Mouse (Mus musculus) G1E (cell line): Measurements from ENCODE around the gene Plekho1.
"Not testable (repeated sequence)": the region's sequence is repeated elsewhere in the genome, so short reads cannot be mapped to it uniquely, and the experiment has no call there.

Experiments used
- CTCF ChIP-seq: IDR thresholded peaks from 2 replicates; pipeline ENCODE4 v1.5.1; 2012; ENCODE audit warnings: low read depth, low read length, inconsistent platforms, mixed read lengths
- GATA1 ChIP-seq: IDR thresholded peaks from 2 replicates; pipeline ENCODE4 v1.6.1; 2012; ENCODE audit warnings: borderline replicate concordance, low read length, inconsistent platforms, mixed read lengths
- GATA2 ChIP-seq: IDR thresholded peaks from 2 replicates; pipeline ENCODE4 v1.6.1; 2012; ENCODE audit warnings: low read depth, low read length, inconsistent platforms, borderline replicate concordance

DNA sequence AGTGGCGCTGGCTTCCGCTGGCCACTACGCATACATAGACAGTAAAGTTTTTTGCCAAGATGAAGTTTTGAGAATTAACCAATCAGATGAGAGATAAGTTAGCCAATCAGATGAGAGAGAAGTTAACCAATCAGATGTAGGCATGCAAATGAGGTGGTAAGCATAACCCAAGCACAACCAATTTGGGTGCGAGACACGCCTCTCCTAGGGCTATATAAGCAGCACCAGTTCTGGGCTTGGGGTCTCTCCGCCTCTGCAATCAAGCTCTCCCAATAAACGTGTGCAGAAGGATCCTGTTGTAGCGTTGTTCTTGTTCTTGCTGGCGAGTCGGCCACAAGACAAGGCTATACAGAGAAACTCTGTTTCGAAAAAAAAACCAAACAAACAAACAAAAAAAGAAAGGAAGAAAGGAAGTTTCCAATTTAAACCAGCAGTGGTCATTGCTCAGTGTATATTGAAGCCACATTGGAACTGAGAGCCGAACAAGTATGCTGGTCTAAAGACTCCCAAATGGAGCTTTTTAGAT, 41.1 kb downstream of the Plekho1 start:
- TF ChIP-seq GATA2, CTCF, GATA1: not testable (repeated sequence)
